Mouse (Mus musculus) liver, embryonic 14.5 days (tissue): ENCODE measurements around the gene Lnpep. TPM values are rescaled to one million over a fixed set of nuclear protein-coding genes. Genes with fewer than 3 reads are reported as not detected.
A peak's percentile ranks its signal among the peaks of the same experiment; 100 is the strongest.

Experiments
- ATAC-seq: fragments of 200-750 bp; cut with Nextera tagmentation; 2 replicates; pipeline ENCODE4 v1.8.0; 2017; ENCODE audit warnings: moderate number of reproducible peaks, mild to moderate bottlenecking, moderate library complexity; ENCODE audit not compliant: insufficient read depth
- DNase-seq, 3 experiments: peaks; one replicate each; pipeline ENCODE4 v3.0.0-alpha.2; 2012 to 2013; ENCODE audit warnings: low read depth in 3 of 3, low spot score in 3 of 3
- H3K27ac ChIP-seq: fragments of 300-500 bp; sonication (generic); 2 replicates; pipeline ENCODE4 v1.5.1; 2014; ENCODE audit warnings: moderate library complexity, mild to moderate bottlenecking, control low read depth, inconsistent platforms
- H3K27me3 ChIP-seq: fragments of 300-500 bp; sonication (generic); 2 replicates; pipeline ENCODE4 v1.6.1; 2014; ENCODE audit warnings: mild to moderate bottlenecking, low read length, moderate library complexity; ENCODE audit not compliant: control insufficient read depth, insufficient read depth
- H3K36me3 ChIP-seq: fragments of 300-500 bp; sonication (generic); replicated peaks from 2 replicates; pipeline ENCODE4 v1.6.1; 2014; ENCODE audit warnings: low read depth; ENCODE audit not compliant: control insufficient read depth, insufficient read depth
- H3K4me1 ChIP-seq, 2 experiments: fragments of 200-500 bp in 1 of 2; fragments of 300-500 bp in 1 of 2; sonication (generic) in 1 of 2; replicated peaks; 2 replicates each; pipeline ENCODE4 v1.6.1; 2012 to 2014; ENCODE audit warnings: antibody characterized with exemption in 1 of 2, inconsistent platforms in 1 of 2, low read length in 1 of 2; ENCODE audit not compliant: control insufficient read depth in 2 of 2, insufficient read depth in 2 of 2
- H3K4me2 ChIP-seq: fragments of 300-500 bp; sonication (generic); 2 replicates; pipeline ENCODE4 v1.6.1; 2014; ENCODE audit warnings: low read depth, mild to moderate bottlenecking, control low read depth, moderate library complexity
- H3K4me3 ChIP-seq, 2 experiments: fragments of 200-500 bp in 1 of 2; fragments of 300-500 bp in 1 of 2; sonication (generic) in 1 of 2; 2 replicates each; pipeline ENCODE4 v1.5.1; 2012 to 2014; ENCODE audit warnings: low read depth in 2 of 2, low read length in 2 of 2, mild to moderate bottlenecking in 2 of 2, control low read depth in 1 of 2, inconsistent platforms in 1 of 2, moderate library complexity in 1 of 2; ENCODE audit not compliant: insufficient read depth in 1 of 2
- H3K9ac ChIP-seq: fragments of 300-500 bp; sonication (generic); replicated peaks from 2 replicates; pipeline ENCODE4 v1.6.1; 2014; ENCODE audit warnings: mild to moderate bottlenecking, control low read depth, moderate library complexity
- H3K9me3 ChIP-seq: fragments of 300-500 bp; sonication (generic); 2 replicates; pipeline ENCODE4 v1.6.1; 2016; ENCODE audit warnings: low read length, mixed read lengths; ENCODE audit not compliant: control insufficient read depth
- CTCF ChIP-seq: IDR thresholded peaks from 2 replicates; pipeline ENCODE4 v1.5.1; 2016; ENCODE audit warnings: antibody characterized with exemption, low read depth, control low read depth
- EP300 ChIP-seq: IDR thresholded peaks from 2 replicates; pipeline ENCODE4 v1.6.1; 2016; ENCODE audit warnings: antibody characterized with exemption, low read depth
- WGBS: fragments of 180-500 bp; shearing (Covaris S2); extraction: QIAGEN DNeasy Blood & Tissue Kit; methylation state at CpG from one replicate; pipeline ENCODE4 v1.1.7; 2014; ENCODE audit not compliant: insufficient replicate concordance; 5-methylcytosine and 5-hydroxymethylcytosine counted together
- polyA plus RNA-seq, 2 experiments: library from polyadenylated mRNA; depleted of rRNA in 1 of 2; stranded (reverse) in 1 of 2; unstranded in 1 of 2; fragments of >200 nt; fragmentation: Nextera tagmentation in 1 of 2; extraction: Ambion mirVana in 1 of 2; gene quantifications; 2 replicates each; pipeline versions ENCODE4 v1.2.1 to v1.2.3; 2012 to 2014

Gene Lnpep
- polyA plus RNA-seq, 2 experiments, result 2.1 to 3.5 TPM

GRCm38 (mm10) chr17:17627558-17627957, 2.7 kb upstream of the Lnpep start:
- ATAC-seq (no peak), DNase-seq (no peak)
- no peak overlapping the region for H3K4me2 ChIP-seq
- WGBS, result 60% methylated on average over 2 of the region's 2 CpGs
- no peak for TF ChIP-seq EP300
- no peak for TF ChIP-seq CTCF
- H3K9ac ChIP-seq, result no peak overlapping the region
- H3K27me3 ChIP-seq, result no peaks in the 10 kb centered on the region
- H3K9me3 ChIP-seq, result no peaks in the 10 kb centered on the region
- no peaks in the 10 kb centered on the region for H3K36me3 ChIP-seq
- H3K4me1 ChIP-seq, result peaks cover 6 to 10% of the 10 kb centered on the region in 2 experiments; a peak in 3 of 4 replicates
- no peak overlapping the region for H3K27ac ChIP-seq
- no peak overlapping the region for H3K4me3 ChIP-seq

- Histone ChIP-seq H3K9me3 (no peaks in the 10 kb centered on the region), H3K36me3 (no peaks in the 10 kb centered on the region), H3K27me3 (no peaks in the 10 kb centered on the region), H3K4me1 (peaks cover 6 to 10% of the 10 kb centered on the region in 2 experiments; a peak in 3 of 4 replicates), H3K4me2 (peak overlapping the region; percentile 91), H3K4me3 (peak overlapping the region; percentile 79 to 92), H3K9ac (peak overlapping the region; percentile 94), H3K27ac (peak overlapping the region; percentile 90)
- ATAC-seq, result no peak
- TF ChIP-seq EP300 (no peak), CTCF (no peak)
- 21% methylated on average over 7 of the region's 7 CpGs for WGBS
- peak in 1 of 3 experiments; percentile 47 for DNase-seq
Measured at GRCm38 (mm10) chr17:17625887-17626679, 1.2 kb upstream of the Lnpep start.

GRCm38 (mm10) chr17:17624421-17624956, 361 bp downstream of the Lnpep start:
- no peaks in the 10 kb centered on the region for H3K27me3 ChIP-seq
- H3K4me1 ChIP-seq, result peaks cover 6 to 12% of the 10 kb centered on the region in 2 experiments; a peak in 3 of 4 replicates
- no peaks in the 10 kb centered on the region for H3K36me3 ChIP-seq
- peak; percentile 87 to 91 (median 88) for DNase-seq
- H3K4me2 ChIP-seq, result peak overlapping the region; percentile 91
- TF ChIP-seq CTCF (peak; percentile 29; the same call in 1 of the 2 replicates), EP300 (no peak)
- peak; percentile 91 for ATAC-seq
- under 1% methylated on average over 49 of the region's 51 CpGs for WGBS
- peak overlapping the region; percentile 94 for H3K9ac ChIP-seq
- no peaks in the 10 kb centered on the region for H3K9me3 ChIP-seq
- peak overlapping the region; percentile 79 to 92 for H3K4me3 ChIP-seq
- H3K27ac ChIP-seq, result peak overlapping the region; percentile 90

DNA sequence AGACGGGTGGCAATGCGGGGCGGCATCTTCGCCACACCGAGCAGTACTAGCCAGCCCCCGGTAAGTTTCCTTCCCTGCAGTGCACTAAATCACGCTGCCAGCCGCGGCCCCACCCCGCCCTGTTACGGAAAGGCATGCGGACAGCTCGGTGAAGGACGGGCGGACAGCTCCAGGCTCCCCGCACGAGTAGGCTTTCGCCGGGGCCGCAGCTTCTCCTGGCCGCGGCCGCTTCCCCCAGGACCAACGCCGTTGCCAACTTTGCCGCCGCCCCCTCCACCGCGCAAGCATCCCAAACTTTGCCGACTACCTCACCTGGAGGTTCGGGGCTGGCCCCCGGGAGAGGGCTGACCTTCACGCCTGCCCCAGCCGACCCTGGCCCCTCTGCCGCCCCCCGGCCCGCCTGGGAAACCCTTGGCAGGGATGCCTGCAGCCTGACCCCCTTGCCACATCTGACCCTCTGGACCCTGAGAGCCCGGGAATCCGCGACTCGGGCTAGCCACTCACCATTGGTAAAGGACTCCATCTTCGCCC, 895 bp downstream of the Lnpep start:
- Histone ChIP-seq H3K4me2 (peak overlapping the region; percentile 91), H3K9me3 (no peaks in the 10 kb centered on the region), H3K4me3 (peak overlapping the region; percentile 79 to 92), H3K27me3 (no peaks in the 10 kb centered on the region), H3K4me1 (peaks cover 6 to 14% of the 10 kb centered on the region in 2 experiments; a peak in 3 of 4 replicates), H3K36me3 (no peaks in the 10 kb centered on the region), H3K27ac (peak overlapping the region; percentile 90), H3K9ac (peak overlapping the region; percentile 94)
- TF ChIP-seq EP300 (no peak), CTCF (no peak)
- DNase-seq (peak; percentile 31 to 50 (median 32)), ATAC-seq (peak; percentile 14; the same call in 1 of the 2 replicates)
- WGBS, result under 1% methylated on average over 39 of the region's 42 CpGs
